Mouse (Mus musculus) testis, adult 2 months (tissue): ENCODE measurements around the gene Snd1. TPM values are rescaled to one million over a fixed set of nuclear protein-coding genes. Genes with fewer than 3 reads are reported as not detected.

Experiments used
- H3K27ac ChIP-seq: fragments of 200-500 bp; 2 replicates; pipeline ENCODE4 v1.5.1; 2012; ENCODE audit warnings: low read depth, low read length; ENCODE audit not compliant: control insufficient read depth, insufficient read depth
- H3K27me3 ChIP-seq: fragments of 200-500 bp; 2 replicates; pipeline ENCODE4 v1.6.1; 2012; ENCODE audit warnings: mild to moderate bottlenecking, low read length, moderate library complexity; ENCODE audit not compliant: control insufficient read depth, insufficient read depth
- H3K36me3 ChIP-seq: fragments of 200-500 bp; 2 replicates; pipeline ENCODE4 v1.6.1; 2012; ENCODE audit warnings: mild to moderate bottlenecking, low read length; ENCODE audit not compliant: control insufficient read depth, insufficient read depth
- H3K4me1 ChIP-seq: fragments of 200-500 bp; 2 replicates; pipeline ENCODE4 v1.6.1; 2012; ENCODE audit warnings: low read length; ENCODE audit not compliant: control insufficient read depth, insufficient read depth
- H3K4me3 ChIP-seq: fragments of 200-500 bp; 2 replicates; pipeline ENCODE4 v1.5.1; 2012; ENCODE audit warnings: low read depth, mild to moderate bottlenecking, low read length, moderate library complexity, mixed read lengths; ENCODE audit not compliant: control insufficient read depth
- CTCF ChIP-seq: fragments of 200-500 bp; IDR thresholded peaks from 2 replicates; pipeline ENCODE4 v1.5.1; 2012; ENCODE audit warnings: low read depth, mild to moderate bottlenecking, inconsistent platforms, low read length, moderate library complexity; ENCODE audit not compliant: control insufficient read depth, insufficient read depth, insufficient replicate concordance
- POLR2A ChIP-seq: fragments of 200-500 bp; IDR thresholded peaks from 2 replicates; pipeline ENCODE4 v1.6.1; 2012; ENCODE audit warnings: low read depth, mild to moderate bottlenecking, inconsistent platforms, low read length, moderate library complexity; ENCODE audit not compliant: control insufficient read depth
- polyA plus RNA-seq: library from polyadenylated mRNA; depleted of rRNA; stranded (reverse); fragments of >200 nt; gene quantifications from 2 replicates; pipeline ENCODE4 v1.2.3, GENCODE M21; 2012

Snd1 gene
- polyA plus RNA-seq, 1 experiment = 11.4 TPM

- H3K27ac ChIP-seq = no peak overlapping the region
- no peaks in the 10 kb centered on the region for H3K36me3 ChIP-seq
- H3K4me3 ChIP-seq = no peak overlapping the region
- no peaks in the 10 kb centered on the region for H3K27me3 ChIP-seq
- TF ChIP-seq POLR2A = no peak
- no peak for TF ChIP-seq CTCF
- H3K4me1 ChIP-seq = peaks cover 2% of the 10 kb centered on the region; the same call in 1 of the 2 replicates
Observed at GRCm38 (mm10) chr6:28875333-28875732, 400.4 kb downstream of the Snd1 start.

DNA sequence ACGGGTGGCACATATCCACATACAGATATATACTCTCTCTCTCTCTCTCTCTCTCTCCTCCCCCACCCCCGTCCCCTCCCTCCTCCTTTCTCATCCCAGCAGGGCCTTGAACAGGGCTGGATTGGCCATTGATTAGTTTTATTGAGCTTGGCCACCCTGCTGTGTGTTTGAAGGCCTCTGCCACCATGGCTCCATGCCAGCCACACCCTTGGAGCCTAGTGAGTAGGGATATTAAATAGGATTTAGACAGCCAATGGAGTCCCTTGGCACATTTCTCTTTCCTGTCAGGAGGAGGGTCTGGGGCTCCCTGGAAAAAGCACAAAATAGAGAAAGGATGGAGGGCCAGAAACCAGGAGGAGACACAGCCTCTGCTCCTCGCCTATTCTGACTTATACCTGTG, 401.6 kb downstream of the Snd1 start:
- TF ChIP-seq CTCF (no peak), POLR2A (no peak)
- no peaks in the 10 kb centered on the region for H3K27me3 ChIP-seq

GRCm38 (mm10) chr6:28877945-28878666, 403.2 kb downstream of the Snd1 start:
- Histone ChIP-seq H3K27ac (no peak overlapping the region), H3K4me1 (peaks cover 2% of the 10 kb centered on the region), H3K36me3 (no peaks in the 10 kb centered on the region), H3K27me3 (no peaks in the 10 kb centered on the region), H3K4me3 (no peak overlapping the region)
- TF ChIP-seq CTCF = no peak
- no peak for TF ChIP-seq POLR2A

More for the DNA sequence above, 401.6 kb downstream of the Snd1 start:
- H3K27ac ChIP-seq = no peak overlapping the region
- no peaks in the 10 kb centered on the region for H3K36me3 ChIP-seq
- peaks cover 2% of the 10 kb centered on the region for H3K4me1 ChIP-seq
- no peak overlapping the region for H3K4me3 ChIP-seq

- no peaks in the 10 kb centered on the region for H3K27me3 ChIP-seq
- H3K36me3 ChIP-seq = no peaks in the 10 kb centered on the region
- TF ChIP-seq POLR2A (no peak), CTCF (no peak)
- H3K4me3 ChIP-seq = no peak overlapping the region
- peaks cover 2% of the 10 kb centered on the region for H3K4me1 ChIP-seq
- no peak overlapping the region for H3K27ac ChIP-seq
Observed at GRCm38 (mm10) chr6:28879315-28879714, 404.4 kb downstream of the Snd1 start.

- Histone ChIP-seq H3K4me3 (no peak overlapping the region), H3K27ac (no peak overlapping the region), H3K4me1 (peaks cover 2% of the 10 kb centered on the region), H3K27me3 (no peaks in the 10 kb centered on the region), H3K36me3 (no peaks in the 10 kb centered on the region)
- no peak for TF ChIP-seq CTCF
- TF ChIP-seq POLR2A = no peak
Observed at GRCm38 (mm10) chr6:28880909-28881308, 406.0 kb downstream of the Snd1 start.

- TF ChIP-seq CTCF = no peak
- TF ChIP-seq POLR2A = no peak
- Histone ChIP-seq H3K4me3 (no peak overlapping the region), H3K36me3 (no peaks in the 10 kb centered on the region), H3K27me3 (no peaks in the 10 kb centered on the region), H3K4me1 (peaks cover 2% of the 10 kb centered on the region), H3K27ac (no peak overlapping the region)
Observed at GRCm38 (mm10) chr6:28883518-28883917, 408.6 kb downstream of the Snd1 start.

DNA sequence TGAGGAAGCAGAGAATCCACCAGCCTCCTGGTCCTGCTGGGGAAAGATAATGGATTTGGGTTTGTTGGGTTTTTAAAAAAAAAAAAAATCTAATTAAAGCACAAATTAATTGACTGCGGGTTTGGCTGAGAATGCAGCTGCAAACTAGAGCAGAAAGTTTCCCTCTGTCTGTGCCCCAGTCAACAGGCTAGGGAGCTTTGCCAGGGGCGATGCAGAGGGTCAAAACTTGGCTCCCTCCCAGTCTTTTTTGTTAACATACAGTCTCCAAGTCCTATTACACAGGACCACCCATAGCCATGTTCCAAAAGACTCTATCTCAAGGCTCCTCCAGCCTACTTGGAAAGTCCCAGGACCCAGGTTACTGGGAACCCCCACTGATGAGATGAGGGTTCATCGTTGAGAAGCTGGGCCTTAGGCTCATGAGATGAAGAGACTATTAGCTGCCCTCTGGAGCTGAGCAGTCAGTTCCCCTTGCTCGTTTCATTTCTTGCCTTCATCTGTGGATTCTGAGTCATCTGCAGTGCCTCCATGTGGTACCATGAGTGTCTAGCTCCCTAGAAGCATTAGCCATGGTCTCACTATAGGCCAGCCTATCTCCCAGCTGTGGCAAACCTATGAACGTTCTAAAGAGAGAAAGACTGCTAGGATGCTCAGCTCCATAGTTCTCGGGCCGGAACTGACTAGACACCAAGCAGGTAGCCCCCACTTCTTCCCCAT, 411.9 kb downstream of the Snd1 start:
- Histone ChIP-seq H3K27me3 (no peaks in the 10 kb centered on the region), H3K4me1 (no peaks in the 10 kb centered on the region), H3K4me3 (no peak overlapping the region), H3K36me3 (no peaks in the 10 kb centered on the region), H3K27ac (no peak overlapping the region)
- TF ChIP-seq CTCF (no peak), POLR2A (no peak)
